Mouse (Mus musculus): Measurements from ENCODE around the gene Rtn4rl1.

The Rtn4rl1 gene

GRCm38 (mm10) chr11:75297631-75298030 lies 104.0 kb downstream of the Rtn4rl1 start:
- no peak for DNase-seq (ENCODE audit: low read depth)

DNA sequence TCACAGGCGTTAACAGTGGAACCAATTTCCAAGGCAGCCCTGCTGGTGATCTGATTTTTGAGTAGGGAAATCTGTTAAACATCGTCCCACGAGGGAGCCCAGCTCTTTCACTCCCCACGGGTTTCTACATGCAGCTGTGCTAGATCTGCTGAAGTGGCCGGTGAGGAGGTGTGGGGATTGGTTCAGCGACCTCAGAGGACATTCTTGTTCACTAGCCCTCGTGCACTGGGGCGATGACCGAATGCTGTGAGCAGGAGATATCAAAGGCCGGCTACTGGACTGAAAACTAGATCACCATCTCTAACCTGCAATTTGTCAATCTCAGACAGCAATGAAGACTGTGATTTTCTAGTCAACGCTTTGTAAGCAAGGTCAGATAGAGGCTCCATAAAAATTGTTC lies 104.9 kb downstream of the Rtn4rl1 start:
- DNase-seq (ENCODE audit: low read depth): no peak

GRCm38 (mm10) chr11:75299786-75300185 lies 106.2 kb downstream of the Rtn4rl1 start:
- no peak for DNase-seq (ENCODE audit: low read depth)

DNA sequence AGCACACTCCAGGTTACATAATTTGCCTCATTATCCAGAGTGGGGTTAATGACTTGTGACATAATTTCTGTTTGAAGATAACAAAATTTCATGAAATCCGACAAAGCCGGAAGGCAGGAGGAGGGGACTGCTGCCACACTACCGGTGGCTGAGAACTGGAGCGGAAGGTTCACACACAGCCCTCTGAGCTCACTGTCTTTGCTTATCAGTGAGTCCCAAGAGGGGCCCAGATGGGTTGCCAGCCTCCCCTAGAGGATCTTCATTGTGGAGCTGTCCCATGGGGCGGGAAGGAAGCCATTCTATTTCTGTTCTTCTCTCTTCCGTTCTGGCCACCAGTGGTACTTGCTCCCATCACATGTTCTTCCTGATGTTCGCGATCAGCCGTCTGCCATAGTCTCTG lies 107.4 kb downstream of the Rtn4rl1 start:
- no peak for DNase-seq (ENCODE audit: low read depth)

GRCm38 (mm10) chr11:75304797-75305196 lies 111.2 kb downstream of the Rtn4rl1 start:
- no peak for DNase-seq (ENCODE audit: low read depth)

GRCm38 (mm10) chr11:75308650-75309049 lies 115.1 kb downstream of the Rtn4rl1 start:
- DNase-seq (ENCODE audit: low read depth): no peak

DNA sequence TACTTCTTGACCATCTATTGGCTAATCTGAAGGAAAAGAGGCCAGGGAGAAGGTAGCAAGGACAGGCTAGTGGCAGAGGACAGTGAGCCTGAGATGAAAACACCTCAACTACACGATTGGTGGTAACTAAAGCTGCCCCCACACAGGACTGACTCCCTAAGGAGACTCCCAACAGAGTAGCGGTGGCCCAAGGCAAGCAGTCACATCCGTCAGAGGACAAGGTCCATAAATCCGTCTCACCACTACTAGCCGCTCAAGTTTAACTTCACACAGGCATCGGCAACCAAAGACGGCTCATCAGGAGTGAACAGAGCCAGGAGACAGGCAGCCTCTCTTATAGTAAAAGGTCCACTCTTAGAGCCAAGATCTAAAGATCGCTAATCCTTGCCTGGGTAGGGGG lies 117.2 kb downstream of the Rtn4rl1 start:
- DNase-seq (ENCODE audit: low read depth): no peak

DNA sequence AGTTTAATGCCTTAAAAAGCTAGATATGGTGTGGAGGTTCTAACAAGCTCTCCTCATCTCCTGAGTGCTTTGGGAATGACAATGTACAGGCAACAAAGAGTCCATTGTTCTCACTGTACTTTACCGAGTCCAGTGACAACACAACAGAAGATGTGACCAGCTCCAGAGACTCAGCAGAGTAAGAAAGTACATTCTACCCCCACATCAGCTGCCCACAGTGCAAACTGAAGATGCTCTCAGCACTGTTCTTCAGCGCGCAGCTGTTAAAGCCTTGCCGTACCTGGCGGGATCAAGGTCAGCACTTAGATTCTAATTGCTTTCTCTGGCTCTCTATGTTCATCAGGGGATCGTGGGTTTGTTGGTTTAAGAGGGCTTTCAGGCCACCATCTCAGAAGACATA lies 118.2 kb downstream of the Rtn4rl1 start:
- DNase-seq (ENCODE audit: low read depth): no peak

DNA sequence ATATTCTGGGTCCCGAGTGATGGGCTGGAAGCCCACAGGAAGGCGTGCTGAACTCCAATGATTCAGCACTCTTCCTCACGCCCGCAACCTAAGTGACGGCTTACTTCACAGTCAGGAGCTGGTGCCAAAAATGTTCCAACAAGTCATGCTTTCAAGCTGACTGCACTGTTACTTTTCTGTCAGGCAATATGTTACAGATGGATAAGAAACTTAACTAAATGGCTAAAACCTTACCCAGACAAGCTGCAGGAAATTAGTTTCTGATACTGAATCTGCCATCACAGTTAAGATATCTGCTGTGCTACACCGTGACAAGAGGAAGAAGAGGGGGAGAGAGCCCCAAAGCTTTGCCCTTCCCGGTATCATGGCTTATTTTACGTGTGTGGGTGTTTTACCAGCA lies 120.3 kb downstream of the Rtn4rl1 start:
- no peak for DNase-seq (ENCODE audit: low read depth)
